Mouse (Mus musculus) heart, embryonic 11.5 days (tissue): ENCODE data around the gene Zbtb45. TPM values are rescaled to one million over a fixed set of nuclear protein-coding genes. Genes with fewer than 3 reads are reported as not detected.

Source experiments
- ATAC-seq: fragments of 200-750 bp; cut with Nextera tagmentation; replicated peaks from 2 replicates; pipeline ENCODE4 v1.8.0; 2017; ENCODE audit warnings: moderate library complexity; ENCODE audit not compliant: insufficient number of reproducible peaks, low FRiP score, low TSS enrichment
- H3K27ac ChIP-seq: fragments of 300-500 bp; sonication (generic); 2 replicates; pipeline ENCODE4 v1.5.1; 2014; ENCODE audit warnings: mild to moderate bottlenecking, low read depth, low read length
- H3K27me3 ChIP-seq: fragments of 300-500 bp; sonication (generic); 2 replicates; pipeline ENCODE4 v1.6.1; 2014; ENCODE audit warnings: mild to moderate bottlenecking, low read length, mixed read lengths; ENCODE audit not compliant: control insufficient read depth, insufficient read depth
- H3K36me3 ChIP-seq: fragments of 300-500 bp; sonication (generic); 2 replicates; pipeline ENCODE4 v1.6.1; 2014; ENCODE audit warnings: mild to moderate bottlenecking, low read length, moderate library complexity, mixed read lengths; ENCODE audit not compliant: control insufficient read depth, insufficient read depth
- H3K4me1 ChIP-seq: fragments of 300-500 bp; sonication (generic); 2 replicates; pipeline ENCODE4 v1.6.1; 2014; ENCODE audit warnings: low read length; ENCODE audit not compliant: control insufficient read depth, insufficient read depth
- H3K4me2 ChIP-seq: fragments of 300-500 bp; sonication (generic); 2 replicates; pipeline ENCODE4 v1.6.1; 2014; ENCODE audit warnings: mild to moderate bottlenecking, moderate library complexity
- H3K4me3 ChIP-seq: fragments of 300-500 bp; sonication (generic); 2 replicates; pipeline ENCODE4 v1.5.1; 2014; ENCODE audit warnings: low read depth, low read length
- H3K9ac ChIP-seq: fragments of 300-500 bp; sonication (generic); 2 replicates; pipeline ENCODE4 v1.6.1; 2014; ENCODE audit warnings: mild to moderate bottlenecking, low read depth, low read length, moderate library complexity
- H3K9me3 ChIP-seq: fragments of 300-500 bp; sonication (generic); replicated peaks from 2 replicates; pipeline ENCODE4 v1.6.1; 2016; ENCODE audit warnings: low read length; ENCODE audit not compliant: control insufficient read depth
- WGBS: fragments of 180-500 bp; shearing (Covaris S2); extraction: QIAGEN DNeasy Blood & Tissue Kit; methylation state at CpG from one replicate; pipeline ENCODE4 v1.1.7; 2014; ENCODE audit not compliant: insufficient replicate concordance; 5-methylcytosine and 5-hydroxymethylcytosine counted together
- polyA plus RNA-seq: library from polyadenylated mRNA; unstranded; fragments of >200 nt; fragmentation: Nextera tagmentation; extraction: Ambion mirVana; gene quantifications from 2 replicates; pipeline ENCODE4 v1.2.1, GENCODE M21; 2014

Zbtb45 gene
- polyA plus RNA-seq, 1 experiment from 2014 or later: 13.6 TPM

DNA sequence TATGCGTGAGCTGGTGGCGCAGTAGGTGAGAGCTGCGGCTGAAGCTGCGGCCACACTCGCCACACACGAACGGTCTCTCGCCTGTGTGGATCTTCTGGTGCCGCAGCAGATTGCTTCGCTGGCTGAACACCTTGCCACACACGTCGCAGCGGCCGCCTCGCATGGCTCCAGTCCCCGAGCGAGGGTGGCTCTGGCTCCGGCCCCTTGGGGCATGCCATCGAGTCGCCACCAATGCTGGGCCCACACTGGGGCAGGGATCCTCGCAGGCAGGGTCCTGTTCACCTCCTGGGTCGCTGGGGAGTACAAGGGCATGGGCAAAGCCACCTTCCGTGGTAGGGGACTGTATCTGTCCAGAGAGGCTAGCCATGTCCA is 34.4 kb upstream of the Zbtb45 start:
- ATAC-seq: 0 out of 2 replicates have a peak, but pooled peaks have one; percentile 2
- peak overlapping the region; percentile 68 for H3K9ac ChIP-seq
- H3K4me1 ChIP-seq: peaks cover 8% of the 10 kb centered on the region
- H3K36me3 ChIP-seq: peaks cover 2% of the 10 kb centered on the region; the same call in 1 of the 2 replicates
- WGBS: 4% methylated on average over 23 of the region's 23 CpGs
- H3K4me3 ChIP-seq: peak overlapping the region; percentile 55
- H3K27ac ChIP-seq: no peak overlapping the region
- H3K4me2 ChIP-seq: peak overlapping the region; percentile 96
- H3K27me3 ChIP-seq: peaks cover 36% of the 10 kb centered on the region
- H3K9me3 ChIP-seq: peaks cover 9% of the 10 kb centered on the region

DNA sequence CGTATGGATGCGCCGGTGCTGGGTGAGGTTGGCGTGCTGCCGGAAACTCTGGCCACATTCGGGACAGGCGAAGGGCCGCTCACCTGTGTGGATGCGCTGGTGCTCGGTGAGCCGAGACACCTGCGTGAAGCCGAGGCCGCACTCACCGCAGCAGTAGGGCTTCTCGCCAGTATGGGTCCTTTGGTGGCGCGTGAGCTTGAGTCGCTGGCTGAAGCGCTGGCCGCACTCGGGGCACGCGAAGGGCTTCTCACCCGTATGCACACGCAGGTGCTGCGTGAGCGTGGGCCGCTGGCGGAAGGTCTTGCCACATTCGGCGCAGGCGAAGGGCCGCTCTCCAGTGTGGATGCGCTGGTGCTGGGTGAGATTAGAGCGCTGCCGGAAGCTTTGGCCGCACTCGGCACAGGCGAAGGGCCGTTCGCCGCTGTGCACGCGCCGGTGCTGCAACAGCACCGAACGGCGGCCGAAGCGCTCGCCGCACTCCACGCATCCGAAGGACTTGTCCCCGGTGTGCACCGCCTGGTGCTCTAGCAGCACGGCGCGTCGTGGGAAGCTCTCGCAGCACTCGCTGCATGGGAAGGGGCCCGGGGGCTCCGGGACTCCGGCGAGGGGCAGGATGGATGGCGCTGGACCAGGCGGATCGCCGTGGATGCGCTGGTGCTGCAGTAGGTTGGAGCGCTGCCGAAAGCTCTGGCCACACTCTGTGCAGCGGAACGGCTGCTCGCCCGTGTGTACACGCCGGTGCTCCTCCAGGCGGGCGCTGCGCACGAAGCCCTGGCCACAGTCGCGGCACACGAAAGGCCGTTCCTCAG is 33.8 kb upstream of the Zbtb45 start:
- Histone ChIP-seq H3K9me3 (peaks cover 9% of the 10 kb centered on the region), H3K27me3 (peaks cover 36% of the 10 kb centered on the region), H3K4me1 (peaks cover 14% of the 10 kb centered on the region), H3K27ac (no peak overlapping the region), H3K9ac (peak overlapping the region; percentile 68), H3K4me3 (peak overlapping the region; percentile 55), H3K36me3 (peaks cover 2% of the 10 kb centered on the region; the same call in 1 of the 2 replicates), H3K4me2 (peak overlapping the region; percentile 96)
- peak; percentile 24 for ATAC-seq
- 4% methylated on average over 88 of the region's 88 CpGs for WGBS

DNA sequence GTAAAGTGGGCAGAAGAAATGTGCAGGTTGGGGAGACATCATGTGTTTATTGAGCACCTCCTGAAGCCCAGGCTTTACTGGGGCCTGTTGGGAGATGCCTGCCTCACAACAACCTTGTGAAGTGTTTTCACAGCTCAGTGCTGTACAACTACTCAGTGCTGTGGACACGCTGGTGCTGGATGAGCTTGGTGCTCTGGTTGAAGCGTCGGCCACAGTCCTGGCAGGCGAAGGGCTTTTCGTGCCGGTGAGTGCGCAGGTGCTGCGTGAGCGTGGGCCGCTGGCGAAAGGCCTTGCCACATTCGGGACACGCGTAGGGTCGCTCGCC is 33.2 kb upstream of the Zbtb45 start:
- Histone ChIP-seq H3K9me3 (peaks cover 9% of the 10 kb centered on the region), H3K4me2 (peak overlapping the region; percentile 96), H3K27me3 (peaks cover 36% of the 10 kb centered on the region), H3K36me3 (peaks cover 2% of the 10 kb centered on the region; the same call in 1 of the 2 replicates), H3K9ac (no peak overlapping the region), H3K4me3 (peak overlapping the region; percentile 55; the same call in 1 of the 2 replicates), H3K4me1 (peaks cover 15% of the 10 kb centered on the region), H3K27ac (no peak overlapping the region)
- no peak for ATAC-seq
- 36% methylated on average over 16 of the region's 16 CpGs for WGBS

DNA sequence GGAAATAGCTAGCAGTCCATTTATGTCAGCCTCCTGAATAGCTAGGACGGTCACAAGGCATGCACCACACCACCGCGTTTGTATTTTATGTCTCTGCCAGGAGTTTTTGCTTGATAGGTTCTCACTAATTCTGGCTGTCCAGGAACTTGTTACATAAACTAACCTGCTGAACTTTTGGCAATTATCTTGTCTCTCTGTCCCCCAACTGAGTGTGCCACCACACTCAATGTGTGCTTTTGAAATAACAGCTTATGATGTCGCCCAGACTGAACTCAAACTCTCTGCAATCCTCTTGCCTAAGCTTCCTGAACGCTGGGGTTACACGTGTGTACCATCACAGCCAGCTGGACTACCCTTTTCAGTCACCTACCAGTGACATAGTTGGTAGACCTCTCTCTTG is 32.7 kb upstream of the Zbtb45 start:
- H3K27ac ChIP-seq: no peak overlapping the region
- H3K4me3 ChIP-seq: no peak overlapping the region
- H3K36me3 ChIP-seq: peaks cover 2% of the 10 kb centered on the region; the same call in 1 of the 2 replicates
- no peak overlapping the region for H3K4me2 ChIP-seq
- H3K9ac ChIP-seq: no peak overlapping the region
- no peak for ATAC-seq
- WGBS: 65% methylated on average over 6 of the region's 6 CpGs
- H3K4me1 ChIP-seq: peaks cover 15% of the 10 kb centered on the region
- peaks cover 36% of the 10 kb centered on the region for H3K27me3 ChIP-seq
- peaks cover 9% of the 10 kb centered on the region for H3K9me3 ChIP-seq

DNA sequence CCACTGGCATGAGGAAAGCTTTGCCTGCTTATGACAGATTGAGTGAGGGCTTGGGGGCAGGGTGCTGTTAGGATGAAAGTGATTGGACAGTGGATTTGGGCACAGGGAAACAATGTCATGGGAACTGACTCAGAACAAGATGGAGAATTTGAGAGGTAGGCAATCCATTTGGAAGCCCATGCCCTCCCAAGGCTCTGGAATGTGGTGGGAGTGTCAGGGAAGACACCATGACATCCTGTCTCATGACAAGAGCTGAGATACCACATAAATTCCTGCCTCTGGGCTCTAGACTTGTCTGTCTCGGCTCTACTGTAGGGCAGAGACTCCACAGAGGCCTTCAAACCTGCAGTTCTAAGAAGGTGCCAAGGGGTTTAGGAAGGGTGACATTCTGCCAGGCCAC is 31.4 kb upstream of the Zbtb45 start:
- Histone ChIP-seq H3K4me3 (no peak overlapping the region), H3K9ac (no peak overlapping the region), H3K4me1 (peaks cover 20% of the 10 kb centered on the region), H3K4me2 (no peak overlapping the region), H3K27me3 (peaks cover 36% of the 10 kb centered on the region), H3K36me3 (peaks cover 4% of the 10 kb centered on the region; the same call in 1 of the 2 replicates), H3K9me3 (peaks cover 9% of the 10 kb centered on the region), H3K27ac (no peak overlapping the region)
- ATAC-seq: no peak
- WGBS: 59% methylated on average over 1 of the region's 1 CpGs

DNA sequence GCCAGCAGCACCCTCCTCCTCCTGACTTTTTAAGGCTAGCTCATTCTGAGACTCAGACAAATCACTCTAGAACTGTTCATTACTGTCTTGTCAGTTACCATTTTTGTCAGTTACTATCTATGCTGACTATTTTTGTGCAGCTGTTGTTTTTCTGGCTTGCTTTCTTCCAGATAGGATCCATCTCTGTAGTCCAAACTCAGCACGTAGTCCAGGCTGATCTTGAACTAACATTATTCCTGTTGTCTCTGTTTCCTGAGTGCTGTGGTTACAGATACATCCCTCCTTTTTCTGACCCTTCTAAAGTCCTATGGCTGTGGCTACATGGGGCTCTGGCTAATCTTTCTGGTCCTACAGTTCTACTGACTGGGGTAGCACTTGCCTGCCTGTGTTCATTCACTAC is 29.3 kb upstream of the Zbtb45 start:
- peak overlapping the region; percentile 97 for H3K9ac ChIP-seq
- H3K36me3 ChIP-seq: peaks cover 14% of the 10 kb centered on the region
- no peak for ATAC-seq
- peaks cover 21% of the 10 kb centered on the region for H3K27me3 ChIP-seq
- peak overlapping the region; percentile 81 for H3K4me3 ChIP-seq
- H3K4me2 ChIP-seq: peak overlapping the region; percentile 69
- WGBS: 55% methylated on average over 1 of the region's 1 CpGs
- peaks cover 18% of the 10 kb centered on the region for H3K4me1 ChIP-seq
- peaks cover 9% of the 10 kb centered on the region for H3K9me3 ChIP-seq
- H3K27ac ChIP-seq: peak overlapping the region; percentile 99; the same call in 1 of the 2 replicates

DNA sequence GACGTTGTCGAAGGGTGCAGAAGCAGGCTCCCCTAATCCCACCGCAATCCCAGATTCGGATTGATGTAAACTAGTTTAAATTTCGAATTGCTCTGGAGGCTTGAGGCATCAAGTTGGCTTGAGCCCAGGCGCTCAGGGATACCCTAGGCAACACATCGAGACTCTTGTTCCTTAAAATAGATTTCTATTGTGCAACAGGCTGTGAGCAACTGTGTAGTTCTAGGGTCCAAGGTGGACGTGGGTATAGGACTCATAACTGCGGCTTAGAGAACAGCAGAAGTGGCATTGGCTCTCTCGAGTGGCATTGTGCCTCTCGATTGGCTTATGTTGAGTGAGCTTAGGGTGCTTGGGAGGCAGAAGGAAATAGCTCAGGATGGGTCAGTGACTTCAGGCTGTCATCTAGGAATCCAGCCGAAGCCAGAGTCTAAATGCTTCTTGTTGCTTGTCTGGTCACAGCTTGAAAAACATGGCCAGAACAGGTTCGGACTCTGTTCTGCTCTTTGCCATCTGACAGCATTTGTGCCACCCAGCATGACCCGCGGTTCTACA is 28.9 kb upstream of the Zbtb45 start:
- peaks cover 16% of the 10 kb centered on the region for H3K4me1 ChIP-seq
- H3K36me3 ChIP-seq: peaks cover 14% of the 10 kb centered on the region
- 17% methylated on average over 15 of the region's 15 CpGs for WGBS
- H3K4me3 ChIP-seq: peak overlapping the region; percentile 81
- peaks cover 9% of the 10 kb centered on the region for H3K9me3 ChIP-seq
- H3K27ac ChIP-seq: peak overlapping the region; percentile 99
- ATAC-seq: no peak
- peaks cover 16% of the 10 kb centered on the region for H3K27me3 ChIP-seq
- H3K9ac ChIP-seq: peak overlapping the region; percentile 97
- peak overlapping the region; percentile 69 for H3K4me2 ChIP-seq

DNA sequence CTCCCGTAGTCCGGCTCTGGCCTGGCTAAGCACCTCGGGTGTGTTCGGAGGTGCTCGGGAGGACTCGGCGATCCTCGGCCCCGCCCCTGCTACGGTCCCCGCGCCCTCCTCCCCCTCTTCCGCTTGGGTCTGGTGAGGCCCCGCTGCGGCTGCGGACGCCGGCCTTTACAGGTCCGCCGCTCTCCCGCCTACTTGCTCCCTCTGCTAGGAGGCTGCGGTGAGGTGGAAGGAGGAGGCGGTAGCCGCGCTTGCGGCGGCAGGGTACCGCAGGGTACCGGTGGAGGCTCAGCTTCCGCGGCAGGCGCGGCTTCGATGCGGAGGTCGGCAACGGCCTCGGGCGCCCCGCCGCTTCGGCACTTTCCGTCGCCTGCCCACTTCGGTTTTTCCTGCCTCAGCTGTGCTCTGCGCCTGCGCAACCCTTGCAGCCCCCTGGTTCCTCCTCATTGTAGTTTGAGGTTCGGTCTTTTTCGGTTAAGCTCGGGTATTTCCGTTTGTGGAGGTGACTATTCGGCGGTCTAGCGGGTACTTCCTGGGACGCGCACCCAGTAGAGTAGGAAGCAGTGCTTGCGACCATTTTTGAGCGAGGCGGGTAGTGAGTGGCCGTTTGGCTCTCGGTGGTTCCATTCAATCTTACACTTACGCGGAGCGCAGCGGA is 28.2 kb upstream of the Zbtb45 start, which contains the start of gene Ube2m:
Ube2m (minus strand) TSS at position 375 of the 655 bp plus-strand sequence.
- H3K4me2 ChIP-seq: peak within 1 kb of the TSS; percentile 69
- peak; percentile 91 for ATAC-seq
- WGBS: under 1% methylated on average over 59 of the region's 65 CpGs

More for the DNA sequence above, 28.2 kb upstream of the Zbtb45 start, which contains the start of gene Ube2m:
- Histone ChIP-seq H3K27ac (peak within 1 kb of the TSS; percentile 99), H3K9me3 (peaks cover 4% of the 10 kb centered on the region; the same call in 1 of the 2 replicates), H3K4me3 (peak within 1 kb of the TSS; percentile 81), H3K4me1 (peaks cover 20% of the 10 kb centered on the region), H3K36me3 (peaks cover 14% of the 10 kb centered on the region), H3K9ac (peak within 1 kb of the TSS; percentile 97), H3K27me3 (peaks cover 10% of the 10 kb centered on the region)
